Mouse (Mus musculus) kidney, embryonic 15.5 days (tissue): ENCODE data around the gene Sh3tc1. TPM values are rescaled to one million over a fixed set of nuclear protein-coding genes. Genes with fewer than 3 reads are reported as not detected.

ENCODE experiments used
- ATAC-seq: fragments of 200-750 bp; cut with Nextera tagmentation; replicated peaks from 2 replicates; pipeline ENCODE4 v1.8.0; 2017; ENCODE audit warnings: moderate TSS enrichment; ENCODE audit not compliant: low FRiP score
- H3K27ac ChIP-seq: fragments of 300-500 bp; sonication (generic); 2 replicates; pipeline ENCODE4 v1.5.1; 2015; ENCODE audit warnings: mild to moderate bottlenecking, inconsistent platforms
- H3K27me3 ChIP-seq: fragments of 300-500 bp; sonication (generic); 2 replicates; pipeline ENCODE4 v1.6.1; 2015; ENCODE audit warnings: inconsistent platforms
- H3K36me3 ChIP-seq: fragments of 300-500 bp; sonication (generic); 2 replicates; pipeline ENCODE4 v1.6.1; 2015; ENCODE audit warnings: inconsistent platforms
- H3K4me1 ChIP-seq: fragments of 300-500 bp; sonication (generic); 2 replicates; pipeline ENCODE4 v1.6.1; 2015; ENCODE audit warnings: inconsistent platforms
- H3K4me2 ChIP-seq: fragments of 300-500 bp; sonication (generic); 2 replicates; pipeline ENCODE4 v1.6.1; 2015; ENCODE audit warnings: moderate library complexity, mild to moderate bottlenecking, inconsistent platforms
- H3K4me3 ChIP-seq: fragments of 300-500 bp; sonication (generic); replicated peaks from 2 replicates; pipeline ENCODE4 v1.5.1; 2015; ENCODE audit warnings: mild to moderate bottlenecking, inconsistent platforms
- H3K9ac ChIP-seq: fragments of 300-500 bp; sonication (generic); 2 replicates; pipeline ENCODE4 v1.6.1; 2015; ENCODE audit warnings: mild to moderate bottlenecking, inconsistent platforms
- H3K9me3 ChIP-seq: fragments of 300-500 bp; sonication (generic); replicated peaks from 2 replicates; pipeline ENCODE4 v1.6.1; 2016; ENCODE audit warnings: inconsistent platforms
- WGBS: fragments of 180-500 bp; shearing (Covaris S2); methylation state at CpG from one replicate; pipeline ENCODE4 v1.1.7; 2015; ENCODE audit warnings: mixed read lengths; 5-methylcytosine and 5-hydroxymethylcytosine counted together
- polyA plus RNA-seq: library from polyadenylated mRNA; unstranded; fragments of >200 nt; fragmentation: Nextera tagmentation; extraction: Ambion mirVana; gene quantifications from 2 replicates; pipeline ENCODE4 v1.2.1, GENCODE M21; 2015

Sh3tc1 gene
- polyA plus RNA-seq, 1 experiment from 2014 or later = 20.4 TPM

DNA sequence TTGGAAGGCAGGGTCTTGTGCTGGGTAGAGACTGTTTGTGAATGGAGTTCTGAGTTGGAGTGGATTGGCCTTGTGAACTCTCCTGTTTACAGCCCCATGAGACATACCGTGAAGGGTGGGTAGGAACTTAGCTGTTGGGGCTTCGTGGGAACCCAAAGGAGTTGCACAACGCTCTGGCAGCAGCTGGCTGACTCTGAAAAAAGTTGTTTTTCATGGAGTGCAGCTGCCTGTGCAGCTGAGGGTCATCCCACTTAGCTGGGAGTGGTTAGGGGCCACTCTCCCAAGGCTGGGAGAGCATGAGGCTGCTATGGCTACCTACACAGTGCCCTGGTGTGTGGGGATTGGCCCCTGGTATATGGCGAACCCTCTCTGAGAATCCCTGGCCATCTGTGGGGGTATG lies 92.2 kb downstream of the Sh3tc1 start:
- 46% methylated on average over 4 of the region's 4 CpGs for WGBS
- no peaks in the 10 kb centered on the region for H3K36me3 ChIP-seq
- H3K27me3 ChIP-seq = no peaks in the 10 kb centered on the region
- 0 out of 2 replicates have a peak overlapping the region, but pooled peaks have one; percentile 14 for H3K27ac ChIP-seq
- peaks cover 34% of the 10 kb centered on the region for H3K4me1 ChIP-seq
- no peak overlapping the region for H3K4me3 ChIP-seq
- no peaks in the 10 kb centered on the region for H3K9me3 ChIP-seq
- H3K4me2 ChIP-seq = no peak overlapping the region
- ATAC-seq = 0 out of 2 replicates have a peak, but pooled peaks have one; percentile 12
- no peak overlapping the region for H3K9ac ChIP-seq

Other genes with a start within 250 kb of the Sh3tc1 start
- gene Cpz, start 214.3 kb downstream of the Sh3tc1 start, polyA plus RNA-seq = 5.8 and 7.2 TPM in 2 replicates
- gene Trmt44, start 164.9 kb downstream of the Sh3tc1 start, polyA plus RNA-seq = 8.3 and 10.1 TPM in 2 replicates
- gene Acox3, start 156.9 kb downstream of the Sh3tc1 start, polyA plus RNA-seq = 12.1 and 12.5 TPM in 2 replicates
- 16.1 and 16.4 TPM in 2 replicates for gene Htra3, start 60.2 kb downstream of the Sh3tc1 start, polyA plus RNA-seq
- 1.7 and 2.7 TPM in 2 replicates for gene Ablim2, start 17.9 kb upstream of the Sh3tc1 start, polyA plus RNA-seq
- 24.7 and 25.4 TPM in 2 replicates for gene Afap1, start 153.3 kb upstream of the Sh3tc1 start, polyA plus RNA-seq